In the genomic region with DNA sequence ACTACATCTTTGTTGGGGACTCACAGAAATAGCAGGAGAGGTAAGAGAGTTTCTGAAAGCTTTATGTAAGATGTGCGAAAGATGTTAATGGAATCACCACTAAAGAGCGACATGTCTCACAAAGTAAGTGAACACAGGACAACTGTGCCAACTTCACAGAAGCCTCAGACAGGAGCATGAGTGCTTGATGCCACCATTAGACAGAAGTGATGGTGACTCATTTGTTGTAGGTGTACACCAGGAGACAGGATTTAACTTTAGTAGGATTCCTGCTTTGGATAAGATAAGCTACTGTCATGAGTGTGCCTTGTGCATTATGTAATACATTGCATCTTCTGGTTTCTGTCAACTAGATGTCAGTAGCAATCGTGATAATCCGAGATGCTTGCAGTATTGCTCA, we compare ENCODE assay signal across 19 mouse cellular contexts.
DNase-seq lines count a peak whose midpoint lies in the region; TF ChIP-seq lines count a peak whose summit lies in the region.
"Had no signal": no experiment of that assay in that cellular context is flagged by ENCODE, and none has a peak within 500 bp of the region (broad histone marks: within the 10 kb centered on the region; RNA-seq: fewer than 3 reads in every experiment).

No protein-coding gene starts in this region.

- peak; percentile 29 for DNase-seq in left cerebral cortex, adult 11 months (ENCODE audit: low spot score)
- DNase-seq in left cerebral cortex, postnatal 10 days (ENCODE audit: extremely low spot score in 1 of 2, low spot score in 2 of 2), result no peak
- DNase-seq in brain, adult 2 months (ENCODE audit: low read depth, low spot score), result peak; percentile 59
- DNase-seq in heart, adult 2 months, result no peak
- DNase-seq: adrenal gland, adult 2 months; adrenal gland, postnatal 10 days; adrenal gland, postnatal 25 days; cerebellum, adult 11-12 months; cerebellum, adult 2 months; cerebellum, adult 9-10 months; cerebellum, postnatal 10 days; cerebellum, postnatal 25 days; embryo, embryonic 11 days had no signal

- no peak for TF ChIP-seq EP300 in heart, adult 2 months (IDR thresholded peaks at IDR 0.05; ENCODE audit: insufficient read depth, low read depth, low read length)

- no peak overlapping the region for H3K9ac ChIP-seq in heart, adult 2 months (ENCODE audit: low read depth, low read length)
- H3K9ac ChIP-seq: embryonic facial prominence, embryonic 13.5 days; embryonic facial prominence, embryonic 15.5 days; forebrain, embryonic 12.5 days had no signal

- H3K4me3 ChIP-seq in cortical plate, adult 2 months (ENCODE audit: insufficient read depth, low read length), result no peak overlapping the region
- no peak overlapping the region for H3K4me3 ChIP-seq in heart, adult 2 months
- H3K4me3 ChIP-seq: embryonic facial prominence, embryonic 13.5 days; embryonic facial prominence, embryonic 15.5 days; erythroblast, embryonic 14.5 days; forebrain, embryonic 10.5 days; forebrain, embryonic 12.5 days had no signal

- TF ChIP-seq CTCF in cortical plate, adult 2 months (IDR thresholded peaks at IDR 0.05; ENCODE audit: extremely low read depth, insufficient read depth, low read length), result no peak
- TF ChIP-seq CTCF in heart, adult 2 months (IDR thresholded peaks at IDR 0.05), result no peak

- no peaks in the 10 kb centered on the region for H3K79me2 ChIP-seq in heart, adult 2 months (replicated peaks; ENCODE audit: control insufficient read depth, insufficient read depth, low read length)

- no peaks in the 10 kb centered on the region for H3K4me1 ChIP-seq in cortical plate, adult 2 months (ENCODE audit: control insufficient read depth, insufficient read depth, low read length)
- peaks cover 1% of the 10 kb centered on the region; the same call in 1 of the 2 replicates for H3K4me1 ChIP-seq in heart, adult 2 months (ENCODE audit: control insufficient read depth, insufficient read depth, low read length)
- H3K4me1 ChIP-seq: embryonic facial prominence, embryonic 13.5 days; embryonic facial prominence, embryonic 15.5 days; forebrain, embryonic 10.5 days; forebrain, embryonic 12.5 days had no signal

- TF ChIP-seq POLR2A in cortical plate, adult 2 months (IDR thresholded peaks at IDR 0.05; ENCODE audit: extremely low read depth, insufficient read depth, low read length), result no peak
- no peak for TF ChIP-seq POLR2A in heart, adult 2 months (IDR thresholded peaks at IDR 0.05; ENCODE audit: insufficient read depth, low read depth, low read length)

- WGBS in heart, adult 2 months, result 73% methylated on average over 4 of the region's 4 CpGs

- H3K27ac ChIP-seq in cortical plate, adult 2 months (ENCODE audit: insufficient read depth, low read length), result peak overlapping the region; percentile 40; the same call in 1 of the 2 replicates
- H3K27ac ChIP-seq in heart, adult 2 months, result no peak overlapping the region
- H3K27ac ChIP-seq: embryonic facial prominence, embryonic 13.5 days; embryonic facial prominence, embryonic 15.5 days; forebrain, embryonic 10.5 days; forebrain, embryonic 12.5 days had no signal

- no peaks in the 10 kb centered on the region for H3K36me3 ChIP-seq in heart, adult 2 months (ENCODE audit: control insufficient read depth, insufficient read depth, low read length)
- H3K36me3 ChIP-seq: embryonic facial prominence, embryonic 13.5 days; embryonic facial prominence, embryonic 15.5 days; forebrain, embryonic 10.5 days; forebrain, embryonic 12.5 days had no signal

- no peaks in the 10 kb centered on the region for H3K27me3 ChIP-seq in heart, adult 2 months (ENCODE audit: control insufficient read depth, insufficient read depth, low read length)
- H3K27me3 ChIP-seq: embryonic facial prominence, embryonic 13.5 days; embryonic facial prominence, embryonic 15.5 days; forebrain, embryonic 12.5 days had no signal

- intact Hi-C loops in left cerebral cortex, postnatal 10 days (cut with DNase I), result no loop called here
- intact Hi-C loops in heart, adult 2 months (cut with DNase I), result no loop called here

Comparison
In these comparisons a context has a peak if more than half of its experiments do, and no peak if none do; other contexts are left out.
1. DNase-seq: peak in left cerebral cortex, adult 11 months (single experiment) and brain, adult 2 months (single experiment); none in left cerebral cortex, postnatal 10 days (0 of 2) and heart, adult 2 months (0 of 2).